Mouse (Mus musculus): Measurements from ENCODE around the gene Cdh1. TPM values are rescaled to one million over a fixed set of nuclear protein-coding genes. Genes with fewer than 3 reads are reported as not detected.
"Not testable (repeated sequence)": the region's sequence is repeated elsewhere in the genome, so short reads cannot be mapped to it uniquely, and the experiment has no call there.

Gene Cdh1
- polyA plus RNA-seq (2016; fragmentation: Nextera tagmentation; extraction: Ambion mirVana), result 13.5 and 15.3 TPM in 2 replicates

DNA sequence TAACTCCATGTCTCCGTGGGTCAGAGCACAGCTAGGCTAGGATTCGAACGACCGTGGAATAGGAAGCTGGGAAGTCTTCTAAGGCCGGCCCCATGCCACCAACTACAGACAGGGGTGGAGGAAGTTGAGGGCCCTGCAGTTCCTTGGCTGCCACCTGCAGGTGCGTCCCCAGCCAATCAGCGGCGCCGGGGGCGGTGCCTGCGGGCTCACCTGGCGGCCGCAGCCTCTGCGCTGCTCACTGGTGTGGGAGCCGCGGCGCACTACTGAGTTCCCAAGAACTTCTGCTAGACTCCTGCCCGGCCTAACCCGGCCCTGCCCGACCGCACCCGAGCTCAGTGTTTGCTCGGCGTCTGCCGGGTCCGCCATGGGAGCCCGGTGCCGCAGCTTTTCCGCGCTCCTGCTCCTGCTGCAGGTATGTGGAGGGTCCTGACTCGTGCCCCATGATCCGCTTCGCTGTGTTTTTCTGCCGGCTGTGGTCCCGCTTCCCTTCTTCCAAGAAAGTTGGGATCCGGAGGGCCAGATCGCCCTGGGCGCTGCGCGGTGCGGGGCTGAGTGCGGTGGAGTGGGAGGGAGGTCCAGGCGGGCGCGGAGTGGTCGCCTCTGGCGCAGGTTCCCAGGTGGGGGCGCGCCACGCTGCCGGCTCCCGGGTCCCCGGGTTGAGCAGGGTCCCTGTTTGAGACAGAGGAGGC lies at the start of gene Cdh1:
TSS of gene Cdh1 (plus strand) at position 221 of the 689 bp plus-strand sequence.
- no peak within 1 kb of the TSS for H3K27ac ChIP-seq
- peak within 1 kb of the TSS; percentile 54 for H3K4me3 ChIP-seq (replicated peaks)
- H3K4me1 ChIP-seq (replicated peaks), result peaks cover 15% of the 10 kb centered on the region
- H3K9ac ChIP-seq (replicated peaks), result peak within 1 kb of the TSS; percentile 48
- ATAC-seq (ENCODE audit: insufficient number of reproducible peaks, insufficient read depth, low FRiP score, low TSS enrichment, low read depth), result peak; percentile 67; the same call in 1 of the 2 replicates
- H3K36me3 ChIP-seq, result no peaks in the 10 kb centered on the region
- H3K9me3 ChIP-seq, result no peaks in the 10 kb centered on the region
- under 1% methylated on average over 53 of the region's 53 CpGs for WGBS
- peak within 1 kb of the TSS; percentile 91 for H3K4me2 ChIP-seq
- H3K27me3 ChIP-seq, result peaks cover 82% of the 10 kb centered on the region

DNA sequence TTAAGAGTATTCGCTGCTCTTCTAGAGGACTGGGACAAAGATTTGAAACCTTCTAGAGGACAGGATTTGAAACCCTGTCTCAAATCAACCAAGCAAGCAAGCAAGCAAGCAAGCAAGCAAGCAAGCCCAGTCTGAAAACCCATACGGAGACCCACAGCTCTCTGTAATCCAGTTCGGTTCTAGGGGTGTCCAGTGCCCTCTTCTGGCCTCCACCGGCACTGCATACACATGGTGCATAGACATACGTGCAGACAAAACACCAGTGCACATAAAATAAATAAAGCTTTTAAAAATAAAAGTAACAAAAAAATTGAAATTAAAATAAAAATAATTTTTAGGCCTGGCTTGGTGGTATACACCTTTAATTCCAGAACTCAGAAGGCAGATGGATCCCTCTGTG lies 49.1 kb upstream of the Cdh1 start:
- H3K27ac ChIP-seq, result no peak overlapping the region
- no peaks in the 10 kb centered on the region for H3K27me3 ChIP-seq
- no peak overlapping the region for H3K9ac ChIP-seq (replicated peaks)
- H3K4me2 ChIP-seq, result no peak overlapping the region
- H3K4me3 ChIP-seq (replicated peaks), result no peak overlapping the region
- WGBS, result 95% methylated on average over 5 of the region's 5 CpGs
- peaks cover 18% of the 10 kb centered on the region; the same call in 1 of the 2 replicates for H3K9me3 ChIP-seq
- peaks cover 94% of the 10 kb centered on the region for H3K36me3 ChIP-seq
- ATAC-seq (ENCODE audit: insufficient number of reproducible peaks, insufficient read depth, low FRiP score, low TSS enrichment, low read depth), result no peak
- peaks cover 7% of the 10 kb centered on the region; the same call in 1 of the 2 replicates for H3K4me1 ChIP-seq (replicated peaks)

DNA sequence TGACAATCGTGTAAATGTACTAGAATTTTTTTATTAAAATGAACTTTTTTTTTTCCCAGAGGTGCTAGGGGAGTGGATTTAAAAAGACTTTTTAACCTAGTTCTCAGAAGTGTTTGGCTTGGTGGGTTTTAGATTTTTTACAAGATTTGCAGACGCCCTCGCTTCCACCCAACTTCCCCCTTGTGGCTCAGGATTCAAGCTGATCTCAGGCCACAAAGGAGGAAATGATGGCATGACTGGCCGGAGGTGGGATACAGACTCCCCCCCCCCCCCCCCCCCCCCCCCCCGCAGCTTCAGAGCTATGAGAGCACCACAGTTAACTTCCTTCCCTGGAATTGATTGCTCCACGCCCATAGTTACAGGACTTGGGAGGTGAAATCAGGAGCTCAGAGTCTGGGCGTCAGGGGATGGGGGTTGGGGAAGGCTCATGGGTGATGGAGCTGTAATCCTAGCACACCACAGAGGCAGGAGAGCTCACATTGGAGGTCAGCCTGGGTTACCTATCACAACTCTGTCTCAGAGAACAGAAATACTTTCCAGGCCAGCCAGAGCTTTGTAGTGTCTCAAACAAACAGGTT lies 47.0 kb upstream of the Cdh1 start:
- ATAC-seq (ENCODE audit: insufficient number of reproducible peaks, insufficient read depth, low FRiP score, low TSS enrichment, low read depth), result no peak
- Histone ChIP-seq H3K9me3 (peaks cover 18% of the 10 kb centered on the region; the same call in 1 of the 2 replicates), H3K4me2 (no peak overlapping the region), H3K27me3 (no peaks in the 10 kb centered on the region), H3K36me3 (peaks cover 72% of the 10 kb centered on the region), H3K4me3 (replicated peaks) (no peak overlapping the region), H3K4me1 (replicated peaks) (0 out of 2 replicates have a peak, but pooled peaks cover under 1% of the 10 kb centered on the region), H3K27ac (no peak overlapping the region), H3K9ac (replicated peaks) (no peak overlapping the region)
- WGBS, result 57% methylated on average over 6 of the region's 7 CpGs

DNA sequence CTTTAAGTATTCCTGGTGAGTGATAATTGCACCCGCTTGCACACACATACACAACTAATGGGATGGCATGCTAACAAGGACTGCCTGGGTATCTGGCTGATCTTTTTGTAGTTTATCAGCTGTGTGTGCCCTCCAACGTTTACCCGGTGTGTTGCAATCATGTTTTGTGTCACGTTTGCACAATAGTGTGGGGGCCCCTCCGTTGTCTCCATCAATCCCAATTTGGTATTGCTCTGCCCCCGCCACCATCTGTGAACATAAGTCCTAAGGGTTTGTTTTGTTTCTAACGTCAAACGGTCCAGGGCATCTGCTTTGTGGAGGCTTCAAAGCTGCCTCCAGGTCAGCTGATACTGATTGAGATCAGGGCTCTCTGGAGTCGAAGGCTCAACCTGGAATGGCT lies 43.3 kb upstream of the Cdh1 start:
- H3K4me1 ChIP-seq (replicated peaks), result 0 out of 2 replicates have a peak, but pooled peaks cover 6% of the 10 kb centered on the region
- 48% methylated on average over 9 of the region's 9 CpGs for WGBS
- no peak overlapping the region for H3K4me3 ChIP-seq (replicated peaks)
- H3K27ac ChIP-seq, result no peak overlapping the region
- peaks cover 11% of the 10 kb centered on the region; the same call in 1 of the 2 replicates for H3K9me3 ChIP-seq
- no peak overlapping the region for H3K4me2 ChIP-seq
- H3K9ac ChIP-seq (replicated peaks), result no peak overlapping the region
- no peaks in the 10 kb centered on the region for H3K27me3 ChIP-seq
- H3K36me3 ChIP-seq, result peaks cover 35% of the 10 kb centered on the region
- no peak for ATAC-seq (ENCODE audit: insufficient number of reproducible peaks, insufficient read depth, low FRiP score, low TSS enrichment, low read depth)

DNA sequence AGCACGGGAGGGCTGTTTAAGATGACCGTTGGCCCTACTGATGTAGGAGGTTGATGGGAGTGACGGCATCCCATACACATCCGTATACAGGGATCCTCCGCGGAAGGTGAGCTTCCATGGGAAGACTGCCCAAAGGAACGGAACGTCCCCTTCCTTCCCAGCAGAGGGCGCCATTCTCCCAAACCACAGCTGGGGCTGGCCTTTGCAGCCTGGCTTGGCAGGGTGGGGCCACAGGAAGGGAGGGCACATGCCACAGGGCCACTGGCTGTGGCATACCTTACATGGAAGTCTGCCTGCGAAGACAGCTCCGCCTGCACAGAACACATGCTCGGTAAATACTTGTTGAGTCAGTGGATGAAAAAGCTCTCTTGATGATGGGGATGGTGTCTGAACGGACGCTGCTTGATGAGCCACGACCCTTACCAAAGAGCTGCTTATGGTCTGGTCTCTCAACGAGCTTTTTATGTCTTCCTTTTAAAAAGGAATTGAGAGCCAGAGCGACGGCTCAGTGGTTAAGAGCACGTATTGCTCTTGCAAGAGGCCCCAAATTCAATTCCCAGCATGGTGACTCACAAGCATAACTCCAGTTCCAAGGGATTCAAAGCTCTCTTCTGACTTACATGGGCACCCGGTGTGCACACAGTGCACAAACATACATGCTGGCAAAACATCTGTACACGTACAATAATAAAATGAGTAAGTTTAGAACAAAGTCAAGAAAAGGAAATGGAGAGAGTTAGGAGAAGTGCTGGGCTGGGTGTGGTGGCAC lies 41.9 kb upstream of the Cdh1 start:
- peaks cover 23% of the 10 kb centered on the region for H3K36me3 ChIP-seq
- H3K4me2 ChIP-seq, result 0 out of 2 replicates have a peak overlapping the region, but pooled peaks have one; percentile 16
- H3K27ac ChIP-seq, result no peak overlapping the region
- H3K9ac ChIP-seq (replicated peaks), result no peak overlapping the region
- no peak; the same call in 1 of the 2 replicates for ATAC-seq (ENCODE audit: insufficient number of reproducible peaks, insufficient read depth, low FRiP score, low TSS enrichment, low read depth)
- WGBS, result 24% methylated on average over 21 of the region's 21 CpGs
- H3K4me1 ChIP-seq (replicated peaks), result 0 out of 2 replicates have a peak, but pooled peaks cover 6% of the 10 kb centered on the region
- peaks cover 11% of the 10 kb centered on the region; the same call in 1 of the 2 replicates for H3K9me3 ChIP-seq
- no peaks in the 10 kb centered on the region for H3K27me3 ChIP-seq
- no peak overlapping the region for H3K4me3 ChIP-seq (replicated peaks)

DNA sequence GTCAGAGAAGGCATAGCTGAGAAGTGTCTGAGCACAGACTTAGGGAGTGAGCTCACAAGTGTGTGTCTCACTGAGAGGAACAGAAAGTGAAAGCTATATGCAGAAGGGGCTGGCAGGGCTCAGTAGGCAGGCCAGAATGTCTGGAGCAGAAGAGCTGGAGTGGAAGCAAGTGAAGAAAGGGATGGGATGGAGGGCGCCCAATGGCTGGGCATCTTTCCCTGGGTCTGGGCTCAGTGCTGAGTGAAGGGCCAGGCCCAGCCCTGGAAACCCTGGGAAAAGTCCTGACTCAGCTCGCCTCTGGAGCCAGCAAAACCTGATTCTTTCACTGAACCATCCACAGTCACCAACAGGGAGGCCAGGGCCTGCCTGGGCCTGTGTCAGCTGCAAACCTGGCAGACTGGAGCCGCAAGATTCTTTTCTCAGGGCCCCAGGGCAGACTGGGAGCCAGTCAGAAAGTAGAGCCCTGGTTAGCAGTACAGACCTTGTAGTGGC lies 39.4 kb upstream of the Cdh1 start:
- H3K27ac ChIP-seq, result 0 out of 2 replicates have a peak overlapping the region, but pooled peaks have one; percentile 1
- WGBS, result 72% methylated on average over 3 of the region's 3 CpGs
- ATAC-seq (ENCODE audit: insufficient number of reproducible peaks, insufficient read depth, low FRiP score, low TSS enrichment, low read depth), result no peak

DNA sequence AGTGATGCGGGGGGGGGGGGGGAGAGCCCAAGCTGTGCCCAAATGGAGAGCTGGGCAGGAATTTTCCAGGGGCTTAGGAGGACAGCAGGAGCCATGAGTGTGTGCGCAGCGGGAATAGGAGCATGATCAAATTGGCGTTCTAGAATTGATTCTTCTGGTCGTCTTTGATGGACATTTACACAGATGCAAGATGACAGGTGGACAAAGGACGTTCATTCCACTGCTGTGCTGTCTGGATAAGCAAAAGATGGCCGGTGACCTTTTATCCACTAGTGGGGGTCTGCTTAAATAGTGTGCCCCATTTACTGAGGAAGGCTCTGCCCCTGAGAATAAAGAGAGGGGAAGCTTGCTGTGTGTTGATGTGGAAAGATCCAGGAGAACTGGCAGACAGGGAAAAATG lies 34.1 kb upstream of the Cdh1 start:
- no peaks in the 10 kb centered on the region for H3K4me1 ChIP-seq (replicated peaks)
- no peak overlapping the region for H3K9ac ChIP-seq (replicated peaks)
- 91% methylated on average over 7 of the region's 7 CpGs for WGBS
- no peaks in the 10 kb centered on the region for H3K27me3 ChIP-seq
- no peak for ATAC-seq (ENCODE audit: insufficient number of reproducible peaks, insufficient read depth, low FRiP score, low TSS enrichment, low read depth)
- no peaks in the 10 kb centered on the region for H3K36me3 ChIP-seq
- H3K4me3 ChIP-seq (replicated peaks), result no peak overlapping the region
- H3K4me2 ChIP-seq, result no peak overlapping the region
- no peaks in the 10 kb centered on the region for H3K9me3 ChIP-seq
- no peak overlapping the region for H3K27ac ChIP-seq

More for the DNA sequence above, 39.4 kb upstream of the Cdh1 start:
- H3K27me3 ChIP-seq, result no peaks in the 10 kb centered on the region
- 0 out of 2 replicates have a peak, but pooled peaks cover 6% of the 10 kb centered on the region for H3K4me1 ChIP-seq (replicated peaks)
- no peak overlapping the region for H3K4me3 ChIP-seq (replicated peaks)
- H3K4me2 ChIP-seq, result no peak overlapping the region
- no peak overlapping the region for H3K9ac ChIP-seq (replicated peaks)
- no peaks in the 10 kb centered on the region; the same call in 1 of the 2 replicates for H3K36me3 ChIP-seq
- H3K9me3 ChIP-seq, result no peaks in the 10 kb centered on the region

DNA sequence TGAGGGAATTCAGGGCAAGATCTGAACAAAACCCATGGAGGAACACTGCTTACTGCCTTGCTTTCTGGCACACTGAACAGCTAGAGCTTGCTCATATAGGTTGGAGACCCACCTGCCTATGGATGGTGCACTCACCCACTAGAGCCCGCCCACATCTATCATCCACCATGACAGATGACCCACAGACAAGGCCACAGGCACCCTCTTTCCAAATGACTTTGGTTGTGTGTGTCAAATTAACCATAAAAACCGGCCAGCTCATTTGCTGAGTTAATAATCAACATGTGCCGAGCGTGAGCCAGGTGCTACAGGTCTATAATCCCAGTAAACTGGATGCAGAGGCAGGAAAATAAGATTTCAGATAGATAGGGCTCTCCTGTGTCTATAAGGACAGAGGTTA lies 32.8 kb upstream of the Cdh1 start:
- Histone ChIP-seq H3K9me3 (no peaks in the 10 kb centered on the region), H3K27ac (no peak overlapping the region), H3K4me3 (replicated peaks) (no peak overlapping the region), H3K4me1 (replicated peaks) (no peaks in the 10 kb centered on the region), H3K36me3 (no peaks in the 10 kb centered on the region), H3K27me3 (no peaks in the 10 kb centered on the region), H3K9ac (replicated peaks) (no peak overlapping the region), H3K4me2 (no peak overlapping the region)
- WGBS, result 51% methylated on average over 4 of the region's 4 CpGs
- no peak for ATAC-seq (ENCODE audit: insufficient number of reproducible peaks, insufficient read depth, low FRiP score, low TSS enrichment, low read depth)

DNA sequence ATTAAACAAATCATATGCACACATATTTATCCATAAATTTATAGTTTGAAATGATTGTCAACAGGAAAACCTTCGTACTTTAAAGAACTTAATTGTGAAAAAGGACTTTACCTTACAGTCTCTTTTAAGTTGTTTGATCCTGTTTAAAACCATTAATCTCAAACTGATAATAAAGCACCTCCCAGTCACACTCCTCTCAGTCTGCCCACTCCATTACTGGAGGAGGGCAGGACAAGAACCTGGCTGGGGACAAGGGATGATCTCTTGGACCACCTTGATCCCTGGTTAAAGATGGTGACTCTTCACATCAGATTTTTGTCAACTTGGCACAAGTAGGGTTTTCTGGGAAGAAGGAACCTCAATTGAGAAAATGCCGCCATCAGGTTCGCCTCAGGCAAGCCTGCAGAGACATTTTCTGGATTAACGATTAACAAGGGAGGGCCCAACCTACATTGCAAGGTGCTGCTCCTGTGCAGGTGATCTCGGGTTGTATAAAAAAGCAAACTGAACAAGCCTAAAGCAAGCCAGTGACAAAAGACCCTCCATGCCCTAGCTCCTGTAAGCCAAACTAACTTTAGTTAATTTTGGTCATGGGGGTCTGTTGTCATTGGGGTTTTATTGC lies 31.5 kb upstream of the Cdh1 start:
- Histone ChIP-seq H3K27ac (no peak overlapping the region), H3K9ac (replicated peaks) (no peak overlapping the region), H3K4me3 (replicated peaks) (no peak overlapping the region), H3K27me3 (no peaks in the 10 kb centered on the region), H3K9me3 (no peaks in the 10 kb centered on the region), H3K4me2 (no peak overlapping the region), H3K36me3 (no peaks in the 10 kb centered on the region), H3K4me1 (replicated peaks) (no peaks in the 10 kb centered on the region)
- 75% methylated on average over 5 of the region's 5 CpGs for WGBS
- ATAC-seq (ENCODE audit: insufficient number of reproducible peaks, insufficient read depth, low FRiP score, low TSS enrichment, low read depth), result no peak

DNA sequence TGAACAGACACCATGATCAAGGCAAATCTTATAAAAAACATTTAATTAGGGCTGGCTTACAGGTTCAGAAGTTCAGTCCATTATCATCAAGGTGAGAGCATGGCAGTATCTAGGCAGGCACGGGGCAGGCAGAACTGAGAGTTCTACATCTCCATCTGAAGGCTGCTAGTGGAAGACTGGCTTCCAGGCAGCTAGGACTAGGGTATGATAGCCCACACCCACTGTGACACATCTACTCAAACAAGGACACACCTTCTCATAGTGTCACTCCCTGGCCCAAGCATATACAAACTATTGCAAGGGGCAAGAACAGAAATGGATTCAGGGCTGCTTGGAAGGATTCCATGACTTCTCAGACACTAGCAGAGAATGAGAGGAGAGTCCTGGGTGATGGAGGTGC lies 31.0 kb upstream of the Cdh1 start:
- not testable (repeated sequence) for H3K4me2 ChIP-seq; H3K9me3 ChIP-seq; H3K9ac ChIP-seq (replicated peaks); H3K27ac ChIP-seq; ATAC-seq (ENCODE audit: insufficient number of reproducible peaks, insufficient read depth, low FRiP score, low TSS enrichment, low read depth); H3K27me3 ChIP-seq; H3K36me3 ChIP-seq; H3K4me1 ChIP-seq (replicated peaks); H3K4me3 ChIP-seq (replicated peaks)
- 60% methylated on average over 1 of the region's 1 CpGs for WGBS
